Mouse (Mus musculus) CH12.LX (cell line): ENCODE data around the gene Scn9a. TPM values are rescaled to one million over a fixed set of nuclear protein-coding genes. Genes with fewer than 3 reads are reported as not detected.

ENCODE experiments used
- DNase-seq: peaks from one replicate; pipeline ENCODE4 v3.0.0-alpha.2; 2013; ENCODE audit errors: extremely low read depth
- H3K27ac ChIP-seq: 2 replicates; pipeline ENCODE4 v1.5.1; 2012; ENCODE audit warnings: low read depth, mild to moderate bottlenecking, control low read depth, moderate library complexity; ENCODE audit not compliant: insufficient read depth
- H3K27me3 ChIP-seq: replicated peaks from 2 replicates; pipeline ENCODE3; 2012; ENCODE audit warnings: inconsistent platforms
- H3K36me3 ChIP-seq, 2 experiments: replicated peaks in 1 of 2; 2 replicates each; pipeline versions ENCODE3 to v1.6.1; 2012; ENCODE audit warnings: inconsistent platforms in 1 of 2, low read length in 1 of 2, mild to moderate bottlenecking in 1 of 2, mixed read lengths in 1 of 2, moderate library complexity in 1 of 2; ENCODE audit not compliant: control insufficient read depth in 1 of 2, insufficient read depth in 1 of 2
- H3K4me1 ChIP-seq, 2 experiments: 2 replicates each; pipeline ENCODE4 v1.6.1; 2012; ENCODE audit warnings: inconsistent platforms in 1 of 2, moderate library complexity in 1 of 2; ENCODE audit not compliant: insufficient read depth in 2 of 2, control insufficient read depth in 1 of 2
- H3K4me2 ChIP-seq: 2 replicates; pipeline ENCODE4 v1.6.1; 2012; ENCODE audit warnings: low read depth, mild to moderate bottlenecking, control low read depth; ENCODE audit not compliant: poor library complexity, insufficient read depth, severe bottlenecking
- H3K4me3 ChIP-seq, 3 experiments: fragments of 150-350 bp in 1 of 3; sonication (generic) in 1 of 3; replicated peaks in 1 of 3; 2 replicates each; pipeline versions ENCODE3 to v1.5.1; 2011 to 2012; ENCODE audit warnings: low read depth in 2 of 3, low read length in 2 of 3, mild to moderate bottlenecking in 2 of 3, moderate library complexity in 2 of 3, control low read depth in 1 of 3, improper control_type of control experiment in 1 of 3, inconsistent platforms in 1 of 3, mixed read lengths in 1 of 3; ENCODE audit not compliant: poor library complexity in 1 of 3
- H3K79me2 ChIP-seq: replicated peaks from 2 replicates; pipeline ENCODE4 v1.6.1; 2012; ENCODE audit warnings: mild to moderate bottlenecking, moderate library complexity; ENCODE audit not compliant: control insufficient read depth, poor library complexity, insufficient read depth, severe bottlenecking; ENCODE audit errors: extremely low read depth
- H3K9ac ChIP-seq: 2 replicates; pipeline ENCODE4 v1.6.1; 2012; ENCODE audit warnings: low read depth, mild to moderate bottlenecking, control low read depth, moderate library complexity; ENCODE audit not compliant: insufficient read depth
- H3K9me3 ChIP-seq: replicated peaks from 2 replicates; pipeline ENCODE3; 2012; ENCODE audit warnings: low read length, inconsistent platforms, mixed read lengths
- BHLHE40 ChIP-seq: IDR thresholded peaks from 2 replicates; pipeline ENCODE4 v1.6.1; 2011; ENCODE audit warnings: mild to moderate bottlenecking, low read depth, low read length, improper control_type of control experiment
- CHD1 ChIP-seq: IDR thresholded peaks from 2 replicates; pipeline ENCODE4 v1.6.1; 2012; ENCODE audit warnings: low read depth, low read length, improper control_type of control experiment, inconsistent platforms
- CHD2 ChIP-seq: IDR thresholded peaks from 2 replicates; pipeline ENCODE4 v1.6.1; 2011; ENCODE audit warnings: low read length, improper control_type of control experiment
- E2F4 ChIP-seq: IDR thresholded peaks from 2 replicates; pipeline ENCODE4 v1.6.1; 2011; ENCODE audit warnings: low read depth, low read length, improper control_type of control experiment; ENCODE audit not compliant: insufficient replicate concordance
- EP300 ChIP-seq: IDR thresholded peaks from 2 replicates; pipeline ENCODE4 v1.6.1; 2011; ENCODE audit warnings: low read length, improper control_type of control experiment
- JUN ChIP-seq: IDR thresholded peaks from 2 replicates; pipeline ENCODE4 v1.6.1; 2011; ENCODE audit warnings: low read depth, mild to moderate bottlenecking, low read length, improper control_type of control experiment, moderate library complexity; ENCODE audit not compliant: insufficient read depth
- KAT2A ChIP-seq: IDR thresholded peaks from 2 replicates; pipeline ENCODE4 v1.6.1; 2012; ENCODE audit warnings: low read length, improper control_type of control experiment, inconsistent platforms; ENCODE audit not compliant: insufficient replicate concordance
- MAFK ChIP-seq: IDR thresholded peaks from 2 replicates; pipeline ENCODE4 v1.6.1; 2011; ENCODE audit warnings: low read length, improper control_type of control experiment; ENCODE audit not compliant: insufficient replicate concordance
- MAX ChIP-seq: IDR thresholded peaks from 2 replicates; pipeline ENCODE4 v1.6.1; 2011; ENCODE audit warnings: low read length, improper control_type of control experiment
- MEF2A ChIP-seq: IDR thresholded peaks from 2 replicates; pipeline ENCODE4 v1.6.1; 2014; ENCODE audit warnings: low read depth, mild to moderate bottlenecking, inconsistent platforms, low read length, improper control_type of control experiment, borderline replicate concordance
- MXI1 ChIP-seq: IDR thresholded peaks from 2 replicates; pipeline ENCODE4 v1.6.1; 2011; ENCODE audit warnings: mild to moderate bottlenecking, low read depth, low read length, improper control_type of control experiment
- NRF1 ChIP-seq: IDR thresholded peaks from 2 replicates; pipeline ENCODE4 v1.6.1; 2014; ENCODE audit warnings: low read depth, mild to moderate bottlenecking, inconsistent platforms, low read length, improper control_type of control experiment, moderate library complexity
- PAX5 ChIP-seq: IDR thresholded peaks from 2 replicates; pipeline ENCODE4 v1.6.1; 2012; ENCODE audit warnings: low read length, inconsistent platforms, mixed read lengths
- POLR2A ChIP-seq: IDR thresholded peaks from 2 replicates; pipeline ENCODE4 v1.6.1; 2011; ENCODE audit warnings: low read depth, mild to moderate bottlenecking, improper control_type of control experiment, low read length
- RAD21 ChIP-seq: IDR thresholded peaks from 2 replicates; pipeline ENCODE4 v1.6.1; 2011; ENCODE audit warnings: low read depth, mild to moderate bottlenecking, low read length, improper control_type of control experiment, moderate library complexity
- SMC3 ChIP-seq: IDR thresholded peaks from 2 replicates; pipeline ENCODE4 v1.6.1; 2011; ENCODE audit warnings: low read depth, low read length, improper control_type of control experiment
- TCF12 ChIP-seq: IDR thresholded peaks from 2 replicates; pipeline ENCODE4 v1.6.1; 2014; ENCODE audit warnings: low read depth, mild to moderate bottlenecking, inconsistent platforms, low read length, improper control_type of control experiment
- USF1 ChIP-seq: IDR thresholded peaks from 2 replicates; pipeline ENCODE4 v1.6.1; 2014; ENCODE audit warnings: low read depth, mild to moderate bottlenecking, inconsistent platforms, low read length, improper control_type of control experiment
- USF2 ChIP-seq: conservative IDR thresholded peaks from 2 replicates; pipeline ENCODE4 v1.6.1; 2011; ENCODE audit warnings: low read depth, low read length, improper control_type of control experiment
- ZC3H11A ChIP-seq: IDR thresholded peaks from 2 replicates; pipeline ENCODE4 v1.6.1; 2012; ENCODE audit warnings: low read depth, mild to moderate bottlenecking, inconsistent platforms, low read length, improper control_type of control experiment
- ZMIZ1 ChIP-seq: IDR thresholded peaks from 2 replicates; pipeline ENCODE4 v1.6.1; 2012; ENCODE audit warnings: low read depth, mild to moderate bottlenecking, inconsistent platforms, low read length, improper control_type of control experiment
- dilution Hi-C: fragments of 300-500 bp; cut with MboI; formaldehyde crosslinking; loops from 2 replicates; pipeline ENCODE4 v1.14.3; 2020; ENCODE audit warnings: low sequenced_read_pairs; ENCODE audit not compliant: extremely low pct_unique_long_range_greater_than_20kb, extremely low pct_ligation_motif_present
- in situ Hi-C: fragments of 300-500 bp; cut with MboI; formaldehyde crosslinking; loops from 3 replicates; pipeline ENCODE4 v1.14.3; 2019; ENCODE audit warnings: low sequenced_read_pairs, low pct_ligation_motif_present, low pct_unique_long_range_greater_than_20kb, mixed read lengths
- polyA plus RNA-seq: library from polyadenylated mRNA; unstranded; fragments of >175 nt; gene quantifications from 2 replicates; pipeline ENCODE4 v1.2.1, GENCODE M21; 2012; ENCODE audit warnings: low read depth; ENCODE audit not compliant: insufficient read length
- total RNA-seq, 2 experiments: library from RNA; depleted of rRNA; stranded (reverse); fragments of 300-350 nt in 1 of 2; fragments of >200 nt in 1 of 2; gene quantifications; 2 replicates each; pipeline ENCODE4 v1.2.3; 2012 to 2014

The Scn9a gene
- total and polyA plus RNA-seq, 3 experiments: not detected

GRCm38 (mm10) chr2:66502158-66502557 is 132.6 kb downstream of the Scn9a start:
- dilution Hi-C loops (no loop called here), in situ Hi-C loops (no loop called here)
- Histone ChIP-seq H3K9me3 (peaks cover 10% of the 10 kb centered on the region), H3K79me2 (no peaks in the 10 kb centered on the region), H3K4me2 (no peak overlapping the region), H3K4me1 (no peaks in the 10 kb centered on the region), H3K27me3 (no peaks in the 10 kb centered on the region), H3K36me3 (no peaks in the 10 kb centered on the region), H3K4me3 (no peak overlapping the region), H3K9ac (no peak overlapping the region), H3K27ac (no peak overlapping the region)
- DNase-seq: no peak
- TF ChIP-seq MAFK (no peak), E2F4 (no peak), ZC3H11A (no peak), CHD1 (no peak), ZMIZ1 (no peak), USF2 (no peak)

DNA sequence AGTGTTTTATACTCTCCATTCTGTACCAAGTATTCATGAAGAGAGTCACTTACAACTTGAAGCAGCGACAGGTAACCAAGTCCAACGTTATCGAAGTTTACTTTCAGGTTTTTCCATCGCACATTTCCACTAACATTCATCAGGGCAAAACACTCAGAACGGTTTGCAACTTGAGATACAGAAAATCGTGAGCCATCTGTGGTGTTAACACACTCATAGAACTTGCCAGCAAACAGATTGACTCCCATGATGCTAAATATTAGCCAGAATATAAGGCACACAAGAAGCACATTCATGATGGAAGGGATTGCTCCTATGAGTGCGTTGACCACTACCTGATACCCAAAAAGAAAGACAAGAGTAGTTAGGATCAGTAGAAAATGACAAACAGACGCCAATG is 140.2 kb downstream of the Scn9a start:
- no peaks in the 10 kb centered on the region for H3K79me2 ChIP-seq
- no peak overlapping the region for H3K4me2 ChIP-seq
- dilution Hi-C loops: no loop called here
- no peak overlapping the region for H3K9ac ChIP-seq
- DNase-seq: no peak
- TF ChIP-seq USF1: no peak
- TF ChIP-seq CHD2: no peak
- no peak for TF ChIP-seq MAX
- no peak for TF ChIP-seq BHLHE40
- no peak for TF ChIP-seq MEF2A
- no peak for TF ChIP-seq RAD21
- TF ChIP-seq JUN: no peak
- TF ChIP-seq POLR2A: no peak
- TF ChIP-seq MAFK: no peak
- no peak for TF ChIP-seq EP300
- no peak for TF ChIP-seq NRF1
- no peak for TF ChIP-seq ZMIZ1
- no peak for TF ChIP-seq MXI1
- TF ChIP-seq SMC3: no peak
- no peak for TF ChIP-seq CHD1
- no peak for TF ChIP-seq KAT2A
- no peak for TF ChIP-seq TCF12
- TF ChIP-seq PAX5: no peak
- peaks cover 10% of the 10 kb centered on the region for H3K9me3 ChIP-seq
- H3K27me3 ChIP-seq: no peaks in the 10 kb centered on the region
- in situ Hi-C loops: no loop called here
- H3K27ac ChIP-seq: no peak overlapping the region
- H3K36me3 ChIP-seq: no peaks in the 10 kb centered on the region
- H3K4me1 ChIP-seq: no peaks in the 10 kb centered on the region
- no peak overlapping the region for H3K4me3 ChIP-seq
